Mouse (Mus musculus) hindbrain, embryonic 12.5 days (tissue): ENCODE measurements around the gene Flrt1. TPM values are rescaled to one million over a fixed set of nuclear protein-coding genes. Genes with fewer than 3 reads are reported as not detected.

Experiments
- ATAC-seq: fragments of 200-750 bp; cut with Nextera tagmentation; 2 replicates; pipeline ENCODE4 v1.8.0; 2017; ENCODE audit warnings: moderate TSS enrichment; ENCODE audit not compliant: low FRiP score
- H3K27ac ChIP-seq: fragments of 300-500 bp; sonication (generic); 2 replicates; pipeline ENCODE4 v1.5.1; 2016; ENCODE audit warnings: mild to moderate bottlenecking
- H3K27me3 ChIP-seq: fragments of 300-500 bp; sonication (generic); 2 replicates; pipeline ENCODE4 v1.6.1; 2016; ENCODE audit warnings: mild to moderate bottlenecking
- H3K36me3 ChIP-seq: fragments of 300-500 bp; sonication (generic); 2 replicates; pipeline ENCODE4 v1.6.1; 2016; ENCODE audit warnings: mild to moderate bottlenecking
- H3K4me1 ChIP-seq: fragments of 300-500 bp; sonication (generic); 2 replicates; pipeline ENCODE4 v1.6.1; 2016
- H3K4me2 ChIP-seq: fragments of 300-500 bp; sonication (generic); replicated peaks from 2 replicates; pipeline ENCODE4 v1.6.1; 2016; ENCODE audit warnings: mild to moderate bottlenecking
- H3K4me3 ChIP-seq: fragments of 300-500 bp; sonication (generic); 2 replicates; pipeline ENCODE4 v1.5.1; 2016; ENCODE audit warnings: mild to moderate bottlenecking
- H3K9ac ChIP-seq: fragments of 300-500 bp; sonication (generic); 2 replicates; pipeline ENCODE4 v1.6.1; 2016; ENCODE audit warnings: mild to moderate bottlenecking, moderate library complexity
- H3K9me3 ChIP-seq: fragments of 300-500 bp; sonication (generic); replicated peaks from 2 replicates; pipeline ENCODE4 v1.6.1; 2016; ENCODE audit warnings: mild to moderate bottlenecking
- WGBS: fragments of 180-500 bp; shearing (Covaris S2); methylation state at CpG from one replicate; pipeline ENCODE4 v1.1.7; 2016; 5-methylcytosine and 5-hydroxymethylcytosine counted together
- polyA plus RNA-seq: library from polyadenylated mRNA; unstranded; fragments of >200 nt; fragmentation: Nextera tagmentation; extraction: Ambion mirVana; gene quantifications from 2 replicates; pipeline ENCODE4 v1.2.1, GENCODE M21; 2016

Flrt1 gene
- polyA plus RNA-seq, 1 experiment from 2014 or later = 5.5 TPM

GRCm38 (mm10) chr19:7142207-7142915, 36.8 kb upstream of the Flrt1 start:
- WGBS = 41% methylated on average over 5 of the region's 5 CpGs
- H3K4me3 ChIP-seq = no peak overlapping the region
- H3K9ac ChIP-seq = no peak overlapping the region; the same call in 1 of the 2 replicates
- H3K9me3 ChIP-seq = no peaks in the 10 kb centered on the region
- peaks cover 70% of the 10 kb centered on the region for H3K4me1 ChIP-seq
- H3K27me3 ChIP-seq = peaks cover 16% of the 10 kb centered on the region
- ATAC-seq = no peak
- peak overlapping the region; percentile 81; the same call in 1 of the 2 replicates for H3K27ac ChIP-seq
- no peak overlapping the region for H3K4me2 ChIP-seq
- no peaks in the 10 kb centered on the region for H3K36me3 ChIP-seq

GRCm38 (mm10) chr19:7140856-7141421, 35.4 kb upstream of the Flrt1 start:
- H3K4me2 ChIP-seq = no peak overlapping the region
- peak overlapping the region; percentile 42 for H3K9ac ChIP-seq
- H3K27me3 ChIP-seq = peaks cover 29% of the 10 kb centered on the region
- WGBS = 34% methylated on average over 12 of the region's 12 CpGs
- peak overlapping the region; percentile 81 for H3K27ac ChIP-seq
- H3K9me3 ChIP-seq = no peaks in the 10 kb centered on the region
- peak; percentile 26; the same call in 1 of the 2 replicates for ATAC-seq
- peaks cover 80% of the 10 kb centered on the region for H3K4me1 ChIP-seq
- H3K36me3 ChIP-seq = no peaks in the 10 kb centered on the region
- H3K4me3 ChIP-seq = no peak overlapping the region

GRCm38 (mm10) chr19:7140373-7140772, 34.8 kb upstream of the Flrt1 start:
- Histone ChIP-seq H3K9ac (peak overlapping the region; percentile 24; the same call in 1 of the 2 replicates), H3K27me3 (peaks cover 24% of the 10 kb centered on the region)
- WGBS = 54% methylated on average over 6 of the region's 6 CpGs

GRCm38 (mm10) chr19:7139321-7139720, 33.8 kb upstream of the Flrt1 start:
- no peak overlapping the region for H3K4me2 ChIP-seq
- no peak for ATAC-seq
- peak overlapping the region; percentile 19; the same call in 1 of the 2 replicates for H3K27ac ChIP-seq
- no peaks in the 10 kb centered on the region for H3K9me3 ChIP-seq
- peaks cover 96% of the 10 kb centered on the region for H3K4me1 ChIP-seq
- H3K4me3 ChIP-seq = no peak overlapping the region
- 67% methylated on average over 4 of the region's 4 CpGs for WGBS
- no peaks in the 10 kb centered on the region for H3K36me3 ChIP-seq
- H3K9ac ChIP-seq = peak overlapping the region; percentile 48; the same call in 1 of the 2 replicates
- peaks cover 17% of the 10 kb centered on the region for H3K27me3 ChIP-seq

More at GRCm38 (mm10) chr19:7140373-7140772, 34.8 kb upstream of the Flrt1 start:
- H3K9me3 ChIP-seq = no peaks in the 10 kb centered on the region
- ATAC-seq = no peak
- H3K36me3 ChIP-seq = no peaks in the 10 kb centered on the region
- H3K4me3 ChIP-seq = no peak overlapping the region
- 0 out of 2 replicates have a peak overlapping the region, but pooled peaks have one; percentile 1 for H3K4me2 ChIP-seq
- peak overlapping the region; percentile 81 for H3K27ac ChIP-seq
- peaks cover 85% of the 10 kb centered on the region for H3K4me1 ChIP-seq

- H3K27me3 ChIP-seq = peaks cover 17% of the 10 kb centered on the region
- H3K4me1 ChIP-seq = peaks cover 96% of the 10 kb centered on the region
- no peaks in the 10 kb centered on the region for H3K9me3 ChIP-seq
- H3K36me3 ChIP-seq = no peaks in the 10 kb centered on the region
- no peak overlapping the region for H3K4me3 ChIP-seq
- 0 out of 2 replicates have a peak overlapping the region, but pooled peaks have one; percentile 48 for H3K9ac ChIP-seq
- no peak for ATAC-seq
- H3K27ac ChIP-seq = no peak overlapping the region
- no peak overlapping the region for H3K4me2 ChIP-seq
- WGBS = 56% methylated on average over 14 of the region's 14 CpGs
Observed at GRCm38 (mm10) chr19:7138327-7138726, 32.8 kb upstream of the Flrt1 start.

- Histone ChIP-seq H3K4me1 (peaks cover 89% of the 10 kb centered on the region), H3K27me3 (peaks cover 20% of the 10 kb centered on the region), H3K4me3 (no peak overlapping the region), H3K9me3 (no peaks in the 10 kb centered on the region), H3K4me2 (no peak overlapping the region), H3K36me3 (no peaks in the 10 kb centered on the region), H3K9ac (no peak overlapping the region; the same call in 1 of the 2 replicates), H3K27ac (0 out of 2 replicates have a peak overlapping the region, but pooled peaks have one; percentile 74)
- 31% methylated on average over 14 of the region's 14 CpGs for WGBS
- no peak for ATAC-seq
Observed at GRCm38 (mm10) chr19:7136714-7137498, 31.4 kb upstream of the Flrt1 start.

GRCm38 (mm10) chr19:7136016-7136415, 30.5 kb upstream of the Flrt1 start:
- H3K27me3 ChIP-seq = peaks cover 26% of the 10 kb centered on the region
- H3K4me3 ChIP-seq = no peak overlapping the region
- peak overlapping the region; percentile 24 for H3K4me2 ChIP-seq
- peaks cover 80% of the 10 kb centered on the region for H3K4me1 ChIP-seq
- no peaks in the 10 kb centered on the region for H3K9me3 ChIP-seq
- no peak overlapping the region for H3K9ac ChIP-seq
- WGBS = 7% methylated on average over 9 of the region's 9 CpGs
- ATAC-seq = no peak
- H3K36me3 ChIP-seq = no peaks in the 10 kb centered on the region
- H3K27ac ChIP-seq = peak overlapping the region; percentile 74

- peaks cover 76% of the 10 kb centered on the region for H3K4me1 ChIP-seq
- no peak overlapping the region for H3K4me3 ChIP-seq
- peak overlapping the region; percentile 24; the same call in 1 of the 2 replicates for H3K4me2 ChIP-seq
- H3K27me3 ChIP-seq = peaks cover 26% of the 10 kb centered on the region
- H3K27ac ChIP-seq = peak overlapping the region; percentile 77
- ATAC-seq = peak; percentile 46; the same call in 1 of the 2 replicates
- H3K9ac ChIP-seq = no peak overlapping the region
- no peaks in the 10 kb centered on the region for H3K36me3 ChIP-seq
- under 1% methylated on average over 9 of the region's 9 CpGs for WGBS
- H3K9me3 ChIP-seq = no peaks in the 10 kb centered on the region
Observed at GRCm38 (mm10) chr19:7135525-7135924, 30.0 kb upstream of the Flrt1 start.

- H3K4me1 ChIP-seq = peaks cover 70% of the 10 kb centered on the region
- H3K4me2 ChIP-seq = peak overlapping the region; percentile 27
- WGBS = 13% methylated on average over 17 of the region's 17 CpGs
- H3K27me3 ChIP-seq = peaks cover 26% of the 10 kb centered on the region
- ATAC-seq = peak; percentile 44
- H3K36me3 ChIP-seq = no peaks in the 10 kb centered on the region
- H3K9me3 ChIP-seq = no peaks in the 10 kb centered on the region
- H3K4me3 ChIP-seq = no peak overlapping the region
- no peak overlapping the region for H3K9ac ChIP-seq
- H3K27ac ChIP-seq = peak overlapping the region; percentile 77
Observed at GRCm38 (mm10) chr19:7134631-7135091, 29.1 kb upstream of the Flrt1 start.

GRCm38 (mm10) chr19:7133436-7133835, 27.9 kb upstream of the Flrt1 start:
- H3K27ac ChIP-seq = 0 out of 2 replicates have a peak overlapping the region, but pooled peaks have one; percentile 77
- H3K9ac ChIP-seq = 0 out of 2 replicates have a peak overlapping the region, but pooled peaks have one; percentile 24
- H3K4me3 ChIP-seq = no peak overlapping the region
- H3K36me3 ChIP-seq = no peaks in the 10 kb centered on the region
- peaks cover 70% of the 10 kb centered on the region for H3K4me1 ChIP-seq
- ATAC-seq = no peak
- H3K4me2 ChIP-seq = no peak overlapping the region
- peaks cover 26% of the 10 kb centered on the region for H3K27me3 ChIP-seq
- no peaks in the 10 kb centered on the region for H3K9me3 ChIP-seq
- WGBS = 80% methylated on average over 9 of the region's 9 CpGs

- peaks cover 9% of the 10 kb centered on the region; the same call in 1 of the 2 replicates for H3K27me3 ChIP-seq
- WGBS = 67% methylated on average over 11 of the region's 11 CpGs
Observed at GRCm38 (mm10) chr19:7130317-7130716, 24.8 kb upstream of the Flrt1 start.

More at GRCm38 (mm10) chr19:7130317-7130716, 24.8 kb upstream of the Flrt1 start:
- Histone ChIP-seq H3K36me3 (no peaks in the 10 kb centered on the region), H3K9me3 (no peaks in the 10 kb centered on the region), H3K27ac (no peak overlapping the region), H3K4me3 (no peak overlapping the region), H3K4me2 (no peak overlapping the region), H3K4me1 (peaks cover 45% of the 10 kb centered on the region), H3K9ac (no peak overlapping the region)
- ATAC-seq = no peak
